Mouse (Mus musculus) left cerebral cortex, postnatal 10 days (tissue): ENCODE data around the gene Gm11213. TPM values are rescaled to one million over a fixed set of nuclear protein-coding genes. Genes with fewer than 3 reads are reported as not detected.

Experiments
- DNase-seq, 2 experiments: peaks; one replicate each; pipeline ENCODE4 v3.0.0; 2021 to 2022; ENCODE audit warnings: low spot score in 2 of 2, mixed read lengths in 1 of 2; ENCODE audit errors: extremely low spot score in 1 of 2
- intact Hi-C: fragments of 180-260 bp; cut with DNase I; formaldehyde crosslinking; loops from one replicate; pipeline ENCODE4 v1.15.1; 2025
- total RNA-seq, 2 experiments: library from RNA; stranded (reverse); gene quantifications; 2 replicates each; pipeline ENCODE4 v1.2.3; 2021

The Gm11213 gene
- not detected for total RNA-seq

DNA sequence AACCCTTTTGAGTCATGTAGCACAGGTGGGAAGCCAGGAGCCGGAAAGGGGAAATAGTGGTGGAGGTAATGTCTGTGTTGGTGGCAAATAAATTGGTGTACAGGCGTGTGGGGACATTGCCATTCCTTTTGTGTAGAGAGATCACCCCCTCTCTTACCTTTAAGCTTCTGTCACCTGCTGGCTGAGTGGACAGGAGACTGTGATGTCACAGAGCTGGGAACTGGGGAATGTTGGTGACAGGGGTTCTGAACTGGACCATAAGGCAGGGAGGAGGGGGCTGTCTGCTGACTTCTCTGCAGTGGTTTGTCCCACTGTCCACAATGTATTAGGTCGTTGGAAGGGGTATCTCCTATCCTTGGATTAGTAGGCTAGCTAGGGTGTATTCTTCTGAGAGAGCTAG, at the start of gene Gm11213:
Gene Gm11213, minus strand, starts transcription at position 317 of the 400 bp plus-strand sequence.
- intact Hi-C loops: no loop called here
- no peak for DNase-seq

GRCm38 (mm10) chr4:63654381-63654780, 49.3 kb upstream of the Gm11213 start:
- DNase-seq: no peak
- intact Hi-C loops: no loop called here

GRCm38 (mm10) chr4:63643956-63644726, 39.1 kb upstream of the Gm11213 start:
- intact Hi-C loops: no loop called here
- no peak for DNase-seq

DNA sequence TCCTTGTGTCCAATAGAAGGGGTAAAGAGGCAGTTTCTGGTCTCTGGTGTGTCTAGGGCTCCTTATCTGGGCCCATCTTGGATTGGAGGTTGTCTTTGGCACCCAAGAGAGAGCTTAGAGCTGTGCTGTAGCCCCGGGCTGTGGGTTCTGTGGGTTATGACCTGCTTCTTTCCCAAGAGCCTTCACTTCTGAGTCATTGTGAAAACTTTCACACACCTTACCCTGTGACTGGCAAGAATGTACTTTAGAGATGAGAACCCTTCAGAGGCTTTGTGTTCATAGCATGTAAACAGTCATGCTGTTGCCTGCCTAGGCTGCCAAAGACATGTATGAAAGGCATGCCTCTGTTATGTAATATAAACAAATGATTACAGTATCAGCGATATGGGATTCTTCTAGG, 34.8 kb upstream of the Gm11213 start:
- intact Hi-C loops: no loop called here

GRCm38 (mm10) chr4:63638603-63639002, 33.5 kb upstream of the Gm11213 start:
- no peak for DNase-seq
- intact Hi-C loops: no loop called here

More for the DNA sequence above, 34.8 kb upstream of the Gm11213 start:
- no peak for DNase-seq

DNA sequence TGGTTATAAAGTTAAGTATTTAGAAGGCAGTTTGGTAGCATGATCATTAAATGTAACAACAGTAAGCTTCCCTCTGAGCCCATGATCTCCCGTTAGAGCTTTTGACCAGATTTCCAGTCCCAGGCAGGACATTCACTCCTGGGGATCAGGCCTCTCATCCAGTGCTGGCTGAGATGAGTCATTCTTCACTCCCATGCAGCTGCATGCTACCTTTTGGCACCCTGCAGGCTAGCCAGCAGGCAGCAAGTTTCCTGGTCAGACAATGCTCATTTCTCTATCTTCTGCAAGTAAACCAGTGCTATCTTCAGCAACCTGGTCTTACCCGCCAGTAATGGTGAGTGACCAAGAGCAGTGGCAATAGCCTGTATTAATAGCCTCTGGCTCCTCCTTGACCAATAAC, 28.1 kb upstream of the Gm11213 start:
- no peak for DNase-seq
- intact Hi-C loops: no loop called here

DNA sequence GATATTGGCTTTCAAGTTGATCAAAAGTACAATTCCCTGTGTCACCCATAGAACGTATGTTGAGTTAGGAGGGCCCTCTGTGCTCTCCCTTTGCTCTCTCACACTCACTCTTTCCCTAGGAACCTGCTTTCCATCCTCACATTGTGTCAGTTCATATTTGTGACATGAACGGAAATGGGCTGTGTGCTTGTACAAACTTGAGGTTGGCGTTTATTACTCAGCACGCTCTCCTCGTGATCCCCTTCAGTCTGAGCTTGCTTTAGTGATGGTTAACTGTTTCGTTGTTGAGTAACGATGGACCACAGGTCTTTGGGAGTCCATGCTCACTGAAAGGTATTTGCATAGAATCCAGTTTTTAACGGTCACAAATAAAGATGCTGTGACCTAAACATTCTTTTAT, 22.1 kb upstream of the Gm11213 start:
- DNase-seq: no peak
- intact Hi-C loops: no loop called here

- no peak for DNase-seq
- intact Hi-C loops: no loop called here
Observed at GRCm38 (mm10) chr4:63625563-63626080, 20.6 kb upstream of the Gm11213 start.

- intact Hi-C loops: no loop called here
- peak in 1 of 2 experiments; percentile 24 for DNase-seq
Observed at GRCm38 (mm10) chr4:63622378-63622835, 17.3 kb upstream of the Gm11213 start, which contains the start of gene Tex48. TSS of gene Tex48 (minus strand) at chr4:63622428.

DNA sequence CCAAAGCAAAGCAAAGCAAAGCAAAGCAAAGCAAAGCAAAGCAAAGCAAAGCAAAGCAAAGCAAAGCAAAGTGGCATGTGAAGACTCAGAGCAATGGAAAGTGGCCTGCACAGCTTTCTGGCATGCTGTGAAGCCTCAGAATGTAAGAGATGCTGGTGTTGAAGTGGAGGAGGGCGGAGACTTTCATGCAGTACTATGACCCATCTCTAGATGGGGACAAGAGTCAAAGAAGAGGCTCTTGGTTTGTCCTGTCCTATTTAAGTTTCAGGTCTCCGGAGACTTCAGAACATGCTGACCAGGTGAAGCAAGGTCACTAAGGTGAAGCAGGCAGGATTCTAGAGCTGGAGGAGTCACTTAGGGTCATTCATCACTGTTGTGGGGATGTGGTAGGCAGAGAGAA, 16.8 kb upstream of the Gm11213 start:
- intact Hi-C loops: no loop called here

DNA sequence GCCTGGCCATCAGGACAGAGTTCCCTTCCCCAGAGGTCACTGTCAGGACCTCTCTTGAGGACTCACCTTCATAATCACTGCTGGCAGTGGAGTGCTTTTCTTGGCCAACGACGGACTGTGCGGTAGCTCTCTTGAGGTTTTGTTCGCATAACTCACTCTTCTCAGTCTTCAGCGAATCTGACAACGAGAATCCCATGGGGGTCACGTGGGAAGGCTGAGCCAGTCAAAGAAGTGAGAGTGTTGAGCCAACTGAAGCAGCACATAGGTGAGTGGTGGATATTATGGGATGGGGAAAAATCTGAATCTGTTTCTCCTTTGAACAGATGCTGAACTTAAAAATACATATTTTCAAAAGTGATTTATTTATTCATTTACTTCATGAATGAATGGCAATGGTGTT, 3.3 kb upstream of the Gm11213 start:
- intact Hi-C loops: no loop called here
- no peak for DNase-seq

More for the DNA sequence above, 16.8 kb upstream of the Gm11213 start:
- no peak for DNase-seq

DNA sequence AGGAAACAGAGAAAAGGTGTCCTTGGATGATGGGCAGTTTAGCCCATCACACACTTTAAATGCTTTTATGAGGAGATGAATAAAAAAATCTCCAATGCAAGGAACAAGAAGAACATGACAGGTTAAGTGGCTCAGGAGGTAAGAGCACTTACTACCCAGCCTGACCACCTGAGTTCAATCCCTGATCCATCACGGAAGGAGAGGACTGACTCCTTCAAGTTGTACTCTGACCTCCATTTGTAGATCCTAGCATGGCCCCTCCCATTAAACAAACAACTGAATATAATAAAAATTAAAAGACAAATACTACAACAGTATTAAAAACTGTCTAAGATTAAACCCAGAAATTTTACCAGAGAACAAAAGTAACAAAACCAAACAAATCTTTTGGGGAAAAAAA, 907 bp upstream of the Gm11213 start:
- no peak for DNase-seq
- intact Hi-C loops: no loop called here

DNA sequence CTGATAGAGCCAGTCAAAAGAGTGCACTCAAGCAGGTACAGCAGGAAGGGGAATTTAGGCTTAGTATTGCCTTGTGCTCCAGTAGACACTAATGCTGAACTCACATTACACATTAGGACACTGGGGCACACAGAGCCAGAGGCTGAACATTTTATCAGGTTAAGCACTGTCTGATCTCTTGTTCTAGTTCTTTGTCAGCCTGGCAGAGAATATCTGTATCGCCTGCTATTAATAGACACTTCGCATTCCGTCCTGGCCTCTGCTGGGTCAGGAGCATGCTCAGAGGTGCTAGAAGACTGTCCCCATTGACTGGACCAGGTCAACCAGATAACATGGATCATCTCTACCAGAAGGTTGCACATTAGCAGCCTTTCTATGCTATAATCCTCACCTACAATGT, 484 bp upstream of the Gm11213 start:
- no peak for DNase-seq
- intact Hi-C loops: no loop called here

DNA sequence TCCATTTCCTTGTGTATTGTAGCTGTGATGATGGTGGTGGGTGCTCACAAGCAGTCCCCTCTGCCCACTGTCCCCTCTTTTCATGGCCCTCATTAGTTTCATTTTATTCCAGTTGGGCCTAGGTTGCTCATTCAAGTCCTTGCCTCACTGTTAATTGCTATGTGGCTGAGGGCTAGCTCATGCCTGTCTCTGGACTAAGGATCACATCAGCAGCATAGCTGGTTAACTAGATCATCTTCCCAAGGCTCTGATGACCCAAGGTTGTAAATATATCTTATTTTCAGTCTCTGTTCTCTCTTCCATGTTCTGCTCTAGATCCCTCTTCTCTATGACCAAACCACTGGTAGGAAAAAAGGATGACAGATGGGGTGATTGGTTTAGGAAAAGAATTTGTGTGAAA, 3.8 kb downstream of the Gm11213 start:
- no peak for DNase-seq
- intact Hi-C loops: no loop called here

DNA sequence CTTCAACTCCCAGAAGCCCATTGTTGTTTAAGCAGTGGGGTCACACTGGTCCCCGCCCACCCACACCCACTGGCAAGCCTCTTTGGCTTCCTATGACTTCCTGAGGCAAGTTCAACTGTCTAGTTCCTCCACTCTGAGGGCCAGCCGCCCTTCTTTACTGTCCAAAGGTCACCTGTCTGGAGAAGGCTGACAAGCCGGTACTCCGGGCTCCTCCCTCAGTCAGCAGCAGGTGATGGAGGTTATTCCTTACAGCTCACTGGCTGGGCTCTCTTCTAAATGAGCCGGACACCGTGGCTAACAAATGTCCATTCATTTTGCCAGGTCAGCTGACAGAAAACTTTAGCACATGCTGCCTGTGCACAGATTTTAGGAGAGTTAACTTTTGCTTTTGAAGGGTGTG, 4.3 kb downstream of the Gm11213 start:
- intact Hi-C loops: no loop called here
- no peak for DNase-seq

GRCm38 (mm10) chr4:63596010-63596409, 9.1 kb downstream of the Gm11213 start:
- intact Hi-C loops: no loop called here

GRCm38 (mm10) chr4:63595259-63595658, 9.8 kb downstream of the Gm11213 start:
- intact Hi-C loops: no loop called here
- no peak for DNase-seq

More at GRCm38 (mm10) chr4:63596010-63596409, 9.1 kb downstream of the Gm11213 start:
- DNase-seq: no peak

GRCm38 (mm10) chr4:63594459-63595110, 10.5 kb downstream of the Gm11213 start:
- no peak for DNase-seq
- intact Hi-C loops: no loop called here

DNA sequence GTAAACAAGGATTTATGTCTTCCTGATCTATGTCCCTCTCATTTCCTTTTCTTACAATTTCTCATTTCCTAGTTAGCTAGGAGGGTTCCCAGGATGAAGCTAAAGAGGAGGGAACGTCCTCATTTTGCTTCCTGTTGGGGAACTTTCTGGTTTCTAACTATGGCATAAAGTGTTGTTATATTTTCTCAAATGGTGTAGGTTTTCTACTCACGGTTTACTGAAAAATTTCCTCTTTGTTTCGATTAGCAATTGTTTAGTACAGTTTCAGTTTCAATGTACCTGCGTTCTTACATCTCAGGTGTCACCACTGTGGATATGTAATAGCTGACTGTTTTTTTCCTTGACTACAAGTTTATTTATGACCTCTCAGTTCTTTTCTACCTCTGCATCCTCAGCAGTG, 14.5 kb downstream of the Gm11213 start:
- intact Hi-C loops: no loop called here
- DNase-seq: no peak

- intact Hi-C loops: no loop called here
- DNase-seq: no peak
Observed at GRCm38 (mm10) chr4:63589987-63590386, 15.1 kb downstream of the Gm11213 start.
